Mouse (Mus musculus) liver, embryonic 14.5 days (tissue): Measurements from ENCODE around the gene Slc17a1. TPM values are rescaled to one million over a fixed set of nuclear protein-coding genes. Genes with fewer than 3 reads are reported as not detected.

Source experiments
- ATAC-seq: fragments of 200-750 bp; cut with Nextera tagmentation; 2 replicates; pipeline ENCODE4 v1.8.0; 2017; ENCODE audit warnings: moderate number of reproducible peaks, mild to moderate bottlenecking, moderate library complexity; ENCODE audit not compliant: insufficient read depth
- DNase-seq, 3 experiments: peaks; one replicate each; pipeline ENCODE4 v3.0.0-alpha.2; 2012 to 2013; ENCODE audit warnings: low read depth in 3 of 3, low spot score in 3 of 3
- H3K27ac ChIP-seq: fragments of 300-500 bp; sonication (generic); 2 replicates; pipeline ENCODE4 v1.5.1; 2014; ENCODE audit warnings: moderate library complexity, mild to moderate bottlenecking, control low read depth, inconsistent platforms
- H3K27me3 ChIP-seq: fragments of 300-500 bp; sonication (generic); 2 replicates; pipeline ENCODE4 v1.6.1; 2014; ENCODE audit warnings: mild to moderate bottlenecking, low read length, moderate library complexity; ENCODE audit not compliant: control insufficient read depth, insufficient read depth
- H3K36me3 ChIP-seq: fragments of 300-500 bp; sonication (generic); replicated peaks from 2 replicates; pipeline ENCODE4 v1.6.1; 2014; ENCODE audit warnings: low read depth; ENCODE audit not compliant: control insufficient read depth, insufficient read depth
- H3K4me1 ChIP-seq, 2 experiments: fragments of 200-500 bp in 1 of 2; fragments of 300-500 bp in 1 of 2; sonication (generic) in 1 of 2; replicated peaks; 2 replicates each; pipeline ENCODE4 v1.6.1; 2012 to 2014; ENCODE audit warnings: antibody characterized with exemption in 1 of 2, inconsistent platforms in 1 of 2, low read length in 1 of 2; ENCODE audit not compliant: control insufficient read depth in 2 of 2, insufficient read depth in 2 of 2
- H3K4me2 ChIP-seq: fragments of 300-500 bp; sonication (generic); 2 replicates; pipeline ENCODE4 v1.6.1; 2014; ENCODE audit warnings: low read depth, mild to moderate bottlenecking, control low read depth, moderate library complexity
- H3K4me3 ChIP-seq, 2 experiments: fragments of 200-500 bp in 1 of 2; fragments of 300-500 bp in 1 of 2; sonication (generic) in 1 of 2; 2 replicates each; pipeline ENCODE4 v1.5.1; 2012 to 2014; ENCODE audit warnings: low read depth in 2 of 2, low read length in 2 of 2, mild to moderate bottlenecking in 2 of 2, control low read depth in 1 of 2, inconsistent platforms in 1 of 2, moderate library complexity in 1 of 2; ENCODE audit not compliant: insufficient read depth in 1 of 2
- H3K9ac ChIP-seq: fragments of 300-500 bp; sonication (generic); replicated peaks from 2 replicates; pipeline ENCODE4 v1.6.1; 2014; ENCODE audit warnings: mild to moderate bottlenecking, control low read depth, moderate library complexity
- H3K9me3 ChIP-seq: fragments of 300-500 bp; sonication (generic); 2 replicates; pipeline ENCODE4 v1.6.1; 2016; ENCODE audit warnings: low read length, mixed read lengths; ENCODE audit not compliant: control insufficient read depth
- CTCF ChIP-seq: IDR thresholded peaks from 2 replicates; pipeline ENCODE4 v1.5.1; 2016; ENCODE audit warnings: antibody characterized with exemption, low read depth, control low read depth
- EP300 ChIP-seq: IDR thresholded peaks from 2 replicates; pipeline ENCODE4 v1.6.1; 2016; ENCODE audit warnings: antibody characterized with exemption, low read depth
- WGBS: fragments of 180-500 bp; shearing (Covaris S2); extraction: QIAGEN DNeasy Blood & Tissue Kit; methylation state at CpG from one replicate; pipeline ENCODE4 v1.1.7; 2014; ENCODE audit not compliant: insufficient replicate concordance; 5-methylcytosine and 5-hydroxymethylcytosine counted together
- polyA plus RNA-seq, 2 experiments: library from polyadenylated mRNA; depleted of rRNA in 1 of 2; stranded (reverse) in 1 of 2; unstranded in 1 of 2; fragments of >200 nt; fragmentation: Nextera tagmentation in 1 of 2; extraction: Ambion mirVana in 1 of 2; gene quantifications; 2 replicates each; pipeline versions ENCODE4 v1.2.1 to v1.2.3; 2012 to 2014

The Slc17a1 gene
- polyA plus RNA-seq, 2 experiments = 0.08 to 0.12 TPM

DNA sequence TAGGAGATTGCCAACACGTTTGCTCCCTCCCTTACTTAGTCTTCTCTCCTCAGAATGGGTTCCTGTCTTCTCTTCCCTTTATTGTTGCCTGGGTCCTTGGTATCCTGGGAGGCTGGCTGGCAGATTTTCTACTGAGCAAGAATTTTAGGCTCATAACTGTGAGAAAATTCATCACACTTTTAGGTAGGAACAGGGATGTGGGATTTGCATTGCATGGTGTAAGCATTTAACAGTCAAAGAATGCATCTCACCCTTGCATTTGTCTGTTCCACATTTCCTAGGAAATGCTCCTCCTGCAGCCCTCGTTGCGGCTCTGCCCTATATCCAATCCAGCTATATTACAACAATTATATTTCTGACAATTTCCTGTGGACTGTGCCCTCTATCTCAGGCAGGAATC lies 11.1 kb upstream of the Slc17a1 start:
- no peaks in the 10 kb centered on the region for H3K27me3 ChIP-seq
- no peak for ATAC-seq
- no peak overlapping the region for H3K9ac ChIP-seq
- H3K36me3 ChIP-seq = no peaks in the 10 kb centered on the region
- no peak for DNase-seq
- no peak for TF ChIP-seq CTCF
- TF ChIP-seq EP300 = no peak
- H3K4me1 ChIP-seq = no peaks in the 10 kb centered on the region
- H3K4me3 ChIP-seq = no peak overlapping the region
- no peaks in the 10 kb centered on the region for H3K9me3 ChIP-seq
- 55% methylated on average over 3 of the region's 3 CpGs for WGBS
- no peak overlapping the region for H3K27ac ChIP-seq
- H3K4me2 ChIP-seq = no peak overlapping the region

DNA sequence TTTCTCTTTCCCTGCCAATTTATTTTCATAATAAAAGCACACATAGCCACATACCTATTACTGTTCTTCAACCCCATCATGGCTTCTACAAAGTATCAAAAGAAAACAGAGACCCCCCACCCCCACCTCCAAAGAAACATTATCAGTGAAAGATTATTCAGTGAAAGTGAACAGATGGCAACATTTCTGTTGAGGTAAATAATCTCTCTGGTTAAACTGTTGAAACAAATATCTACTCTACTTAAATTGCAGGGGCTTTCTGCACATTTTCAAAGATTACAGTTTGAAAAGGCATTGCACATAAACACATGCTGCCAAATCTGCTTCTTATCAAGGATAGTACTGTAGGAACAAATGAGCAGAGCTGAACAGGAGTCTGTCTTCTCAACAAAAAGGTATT lies 5.7 kb upstream of the Slc17a1 start:
- Histone ChIP-seq H3K4me3 (no peak overlapping the region), H3K9me3 (no peaks in the 10 kb centered on the region), H3K4me2 (no peak overlapping the region), H3K36me3 (no peaks in the 10 kb centered on the region), H3K9ac (no peak overlapping the region), H3K4me1 (peaks cover 0 to 2% of the 10 kb centered on the region in 2 experiments; a peak in 1 of 4 replicates), H3K27ac (no peak overlapping the region), H3K27me3 (no peaks in the 10 kb centered on the region)
- ATAC-seq (no peak), DNase-seq (no peak)
- TF ChIP-seq CTCF = no peak
- no peak for TF ChIP-seq EP300

- WGBS = 61% methylated on average over 9 of the region's 9 CpGs
- Histone ChIP-seq H3K4me1 (peaks cover 0 to 13% of the 10 kb centered on the region in 2 experiments; a peak in 2 of 4 replicates), H3K36me3 (no peaks in the 10 kb centered on the region), H3K4me2 (no peak overlapping the region), H3K4me3 (no peak overlapping the region), H3K27me3 (no peaks in the 10 kb centered on the region), H3K9ac (no peak overlapping the region), H3K9me3 (no peaks in the 10 kb centered on the region), H3K27ac (no peak overlapping the region)
- no peak for DNase-seq
- TF ChIP-seq CTCF (no peak), EP300 (no peak)
- no peak for ATAC-seq
Measured at GRCm38 (mm10) chr13:23864711-23865110, 2.8 kb upstream of the Slc17a1 start.

GRCm38 (mm10) chr13:23866086-23866710 lies 1.4 kb upstream of the Slc17a1 start:
- Histone ChIP-seq H3K4me2 (peak overlapping the region; percentile 25; the same call in 1 of the 2 replicates), H3K9me3 (no peaks in the 10 kb centered on the region), H3K4me3 (no peak overlapping the region), H3K36me3 (no peaks in the 10 kb centered on the region), H3K27ac (no peak overlapping the region), H3K4me1 (peaks cover 0 to 18% of the 10 kb centered on the region in 2 experiments; a peak in 2 of 4 replicates), H3K27me3 (no peaks in the 10 kb centered on the region), H3K9ac (no peak overlapping the region)
- 53% methylated on average over 9 of the region's 9 CpGs for WGBS
- ATAC-seq (no peak), DNase-seq (no peak)
- TF ChIP-seq CTCF (no peak), EP300 (no peak)

DNA sequence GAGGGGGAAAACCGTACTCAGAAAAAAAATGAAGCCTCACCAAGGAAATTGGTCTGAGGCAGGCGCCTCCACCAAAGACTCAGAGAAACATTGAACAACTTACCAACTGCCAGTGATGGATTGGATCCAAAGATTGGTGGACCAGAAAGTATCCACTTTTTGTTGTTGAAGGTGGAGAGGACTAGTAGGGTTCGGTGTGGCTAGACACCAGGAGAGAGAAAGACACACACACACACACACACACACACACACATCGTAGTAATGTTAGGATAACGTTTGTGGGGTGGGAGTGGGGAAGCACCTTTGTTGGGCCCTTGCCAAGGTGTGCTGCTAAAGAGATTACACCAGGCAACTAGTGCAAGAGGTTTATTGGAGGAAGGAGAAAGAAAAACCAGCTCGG lies 550 bp upstream of the Slc17a1 start:
- 62% methylated on average over 6 of the region's 6 CpGs for WGBS
- Histone ChIP-seq H3K27me3 (no peaks in the 10 kb centered on the region), H3K27ac (no peak overlapping the region), H3K9me3 (no peaks in the 10 kb centered on the region), H3K36me3 (no peaks in the 10 kb centered on the region), H3K4me1 (peaks cover 0 to 18% of the 10 kb centered on the region in 2 experiments; a peak in 2 of 4 replicates), H3K9ac (no peak overlapping the region), H3K4me3 (no peak overlapping the region), H3K4me2 (no peak overlapping the region)
- no peak for DNase-seq
- no peak for TF ChIP-seq CTCF
- no peak for TF ChIP-seq EP300
- ATAC-seq = no peak
